Mouse (Mus musculus): Measurements from ENCODE around the gene Dupd1.
A peak's percentile ranks its signal among the peaks of the same experiment; 100 is the strongest.

Gene Dupd1

DNA sequence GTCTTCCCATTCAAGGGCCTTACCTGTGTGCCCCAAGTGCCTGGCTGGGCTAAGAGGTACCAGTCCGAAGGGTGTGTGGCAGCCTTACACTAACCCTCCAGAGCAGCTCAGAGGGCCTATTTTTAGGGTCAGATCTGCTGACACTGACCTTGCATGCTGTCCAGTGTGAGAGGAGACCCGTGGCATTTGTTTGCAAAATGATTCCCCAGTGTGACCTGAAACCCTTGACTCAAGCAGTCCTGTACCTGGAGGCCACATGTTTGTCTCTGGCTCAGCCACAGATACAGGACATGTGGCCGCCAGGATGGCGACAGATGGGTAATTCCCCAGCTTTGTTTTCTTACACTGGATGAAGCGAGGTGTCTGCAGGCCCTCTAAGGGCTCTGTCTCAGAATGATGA is at the start of gene Dupd1:
TSS of gene Dupd1 (minus strand) at position 91 of the 400 bp plus-strand sequence.
- DNase-seq (ENCODE audit: low spot score in 2 of 2), result no peak

- DNase-seq (ENCODE audit: low spot score in 2 of 2), result no peak
These were observed 49.4 kb upstream of the Dupd1 start for GRCm38 (mm10) chr14:21763736-21764135.

DNA sequence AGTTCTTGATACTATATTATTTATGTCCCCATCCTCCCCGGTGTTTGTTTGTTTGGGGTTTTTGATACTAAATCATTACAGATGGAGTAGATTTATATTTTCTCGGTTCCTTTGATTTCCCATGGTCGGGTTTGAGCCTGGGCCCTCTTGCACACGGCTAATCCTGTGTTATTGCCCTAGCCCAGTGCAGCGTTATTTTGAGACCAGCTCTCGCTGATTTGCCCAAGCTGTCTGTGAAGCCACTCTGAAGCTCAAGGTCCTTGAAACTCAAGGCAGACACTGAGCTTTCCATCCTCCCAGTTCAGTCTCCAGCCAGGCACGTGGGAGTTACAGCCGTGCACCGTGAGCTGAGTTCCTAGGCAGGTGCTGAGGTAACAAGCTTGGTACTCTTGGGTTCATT is 47.2 kb upstream of the Dupd1 start:
- no peak for DNase-seq (ENCODE audit: low spot score in 2 of 2)

- no peak for DNase-seq (ENCODE audit: low spot score in 2 of 2)
These were observed 39.0 kb upstream of the Dupd1 start for GRCm38 (mm10) chr14:21753367-21753766.

- DNase-seq (ENCODE audit: low spot score in 2 of 2), result no peak
These were observed 38.0 kb upstream of the Dupd1 start for GRCm38 (mm10) chr14:21752411-21752810.

DNA sequence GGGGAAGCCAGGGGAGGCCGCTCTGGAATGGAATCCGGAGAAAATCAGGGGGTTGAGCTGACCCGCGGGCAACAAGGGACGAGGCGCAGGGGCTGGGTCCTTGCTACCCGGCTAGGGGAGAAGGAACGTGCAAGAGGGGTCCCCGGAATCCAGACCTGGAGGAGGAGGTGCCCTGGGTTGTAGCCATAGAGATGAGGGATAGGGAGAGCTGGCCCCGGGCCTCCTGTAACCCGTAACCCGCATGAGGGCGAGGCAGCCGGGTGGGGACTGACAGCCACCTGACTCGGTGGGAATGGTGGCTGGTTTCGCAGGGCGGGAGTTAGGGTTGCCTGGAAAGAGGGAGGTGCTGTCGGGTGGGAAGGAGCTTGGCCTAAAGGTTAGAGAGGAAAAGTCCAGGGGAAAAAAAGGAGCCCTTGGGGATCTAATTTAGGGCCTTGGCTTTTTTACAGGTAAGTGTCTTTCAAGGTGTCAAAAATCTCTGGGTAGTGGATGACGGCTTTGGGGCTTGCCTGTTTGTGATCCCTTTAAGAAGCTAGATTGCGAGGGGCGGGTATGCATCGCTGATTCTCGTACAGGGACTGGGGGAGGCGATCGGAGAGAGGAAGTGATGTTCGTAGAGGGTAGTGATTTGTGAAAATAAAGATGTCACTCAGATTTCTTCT is 36.6 kb upstream of the Dupd1 start, which contains the start of gene Dusp13:
TSS of gene Dusp13 (minus strand) at position 301 of the 662 bp plus-strand sequence.
- DNase-seq (ENCODE audit: low spot score in 2 of 2), result peak; percentile 74

- peak; percentile 80 to 84 for DNase-seq (ENCODE audit: low spot score in 2 of 2)
These were observed 35.9 kb upstream of the Dupd1 start, which contains the start of gene Samd8 for GRCm38 (mm10) chr14:21750008-21750880. Samd8 (plus strand) TSS chr14:21750531.

GRCm38 (mm10) chr14:21748142-21748870 is 33.9 kb upstream of the Dupd1 start:
- peak in 1 of 2 experiments; percentile 52 for DNase-seq (ENCODE audit: low spot score in 2 of 2)

- no peak for DNase-seq (ENCODE audit: low spot score in 2 of 2)
These were observed 33.2 kb upstream of the Dupd1 start for GRCm38 (mm10) chr14:21747436-21748141.

DNA sequence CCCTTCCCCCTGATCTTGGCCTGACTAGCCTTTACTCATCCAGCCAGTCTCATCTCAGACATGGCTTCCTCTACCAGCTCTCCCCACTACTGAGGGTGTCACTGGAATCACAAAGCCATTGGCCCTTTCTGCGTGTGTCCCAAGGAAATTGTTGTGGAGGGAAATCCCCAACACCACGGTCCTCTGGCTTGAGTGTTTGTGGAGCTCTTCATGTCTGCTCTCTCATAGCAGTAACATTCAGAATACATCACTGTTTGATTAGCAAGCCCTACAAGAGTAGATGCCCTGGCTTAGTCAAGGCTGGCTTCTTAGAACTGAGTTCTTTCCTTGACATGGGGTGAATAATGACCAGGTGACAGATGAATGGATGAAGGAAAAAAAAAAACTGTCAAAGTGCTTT is 32.5 kb upstream of the Dupd1 start:
- DNase-seq (ENCODE audit: low spot score in 2 of 2), result no peak

DNA sequence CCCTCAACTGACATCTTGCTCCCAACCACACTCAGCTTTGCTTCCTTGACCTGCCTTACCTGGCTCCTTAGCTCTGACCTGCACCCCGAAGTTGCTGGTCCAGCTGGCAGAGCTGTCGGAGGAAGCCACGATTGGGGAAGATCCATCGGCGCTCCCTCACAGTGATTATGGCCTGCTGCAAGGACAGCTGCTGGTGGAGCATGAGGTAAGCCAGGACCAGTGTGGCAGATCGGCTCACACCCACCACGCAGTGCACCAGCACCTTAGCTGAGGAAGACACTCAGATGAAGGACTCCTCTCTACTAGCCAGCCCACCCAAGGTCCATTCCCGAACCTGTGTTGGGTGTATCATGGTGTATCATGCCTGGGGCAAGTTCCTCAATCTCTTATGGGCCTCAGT is 31.9 kb upstream of the Dupd1 start:
- DNase-seq (ENCODE audit: low spot score in 2 of 2), result no peak

GRCm38 (mm10) chr14:21745149-21745548 is 30.8 kb upstream of the Dupd1 start:
- DNase-seq (ENCODE audit: low spot score in 2 of 2), result no peak

GRCm38 (mm10) chr14:21744169-21744568 is 29.8 kb upstream of the Dupd1 start:
- DNase-seq (ENCODE audit: low spot score in 2 of 2), result no peak

DNA sequence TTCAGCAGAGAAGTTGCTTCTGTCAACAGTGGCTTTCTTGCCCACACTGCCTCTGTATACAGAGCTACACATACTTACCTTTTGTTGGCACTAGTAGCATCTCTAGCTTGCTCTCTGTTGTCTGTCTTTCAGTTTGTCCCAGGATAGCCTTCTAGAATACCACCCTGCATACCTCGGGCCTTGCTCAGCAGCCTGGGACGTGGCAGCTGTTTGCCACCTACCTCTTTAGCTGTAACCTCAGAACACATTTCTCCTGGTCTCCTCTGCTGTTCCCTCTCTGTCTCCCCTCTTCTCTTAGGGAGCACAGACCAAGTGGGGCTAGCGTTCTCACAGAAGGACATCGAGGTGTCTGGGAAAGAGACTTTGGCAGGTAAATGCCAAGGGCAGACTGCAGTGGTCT is 28.1 kb upstream of the Dupd1 start:
- DNase-seq (ENCODE audit: low spot score in 2 of 2), result no peak

DNA sequence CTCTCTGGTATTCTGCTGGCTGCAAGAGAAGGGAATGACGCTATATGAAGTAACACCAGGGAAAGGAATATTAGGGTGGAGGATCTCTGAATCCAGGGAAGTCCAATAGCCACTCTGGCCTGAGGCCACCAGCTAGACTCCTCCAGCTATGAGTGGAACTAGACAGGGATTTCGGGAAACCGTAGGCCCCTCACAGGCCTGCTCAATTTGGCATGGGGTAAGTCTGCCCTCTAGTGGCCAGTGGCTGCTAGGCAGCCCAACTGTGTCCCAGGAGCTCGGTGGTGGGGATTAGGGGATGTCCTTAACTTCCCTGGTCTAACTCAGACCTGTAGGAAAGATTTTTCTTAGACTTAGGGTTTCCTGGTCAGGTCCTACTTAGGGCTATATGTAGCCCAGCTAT is 27.4 kb upstream of the Dupd1 start:
- DNase-seq (ENCODE audit: low spot score in 2 of 2), result peak; percentile 87

DNA sequence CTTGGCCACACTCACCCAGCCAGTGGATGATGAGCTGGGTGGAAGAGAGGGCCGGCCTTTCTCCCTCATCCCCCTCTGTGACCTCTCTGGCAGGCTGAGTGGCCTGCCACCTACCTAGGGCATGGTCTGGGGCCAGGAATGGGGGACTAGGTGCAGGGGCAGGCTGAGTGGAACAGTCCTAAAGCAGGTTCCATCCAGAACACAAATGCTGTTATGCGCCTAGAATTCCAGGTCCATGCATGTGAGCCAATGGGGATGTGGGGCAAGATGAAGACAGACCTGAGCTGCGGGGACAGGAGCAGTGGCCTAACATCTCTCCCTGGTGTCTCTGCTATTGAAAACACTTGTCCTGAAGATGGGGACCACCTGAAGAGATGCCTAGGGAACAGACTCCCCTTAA is 26.9 kb upstream of the Dupd1 start:
- no peak for DNase-seq (ENCODE audit: low spot score in 2 of 2)

- no peak for DNase-seq (ENCODE audit: low spot score in 2 of 2)
These were observed 26.0 kb upstream of the Dupd1 start for GRCm38 (mm10) chr14:21740345-21740744.

- DNase-seq (ENCODE audit: low spot score in 2 of 2), result peak in 1 of 2 experiments; percentile 36
These were observed 18.9 kb upstream of the Dupd1 start for GRCm38 (mm10) chr14:21733131-21733905.

GRCm38 (mm10) chr14:21729936-21730335 is 15.6 kb upstream of the Dupd1 start:
- no peak for DNase-seq (ENCODE audit: low spot score in 2 of 2)

DNA sequence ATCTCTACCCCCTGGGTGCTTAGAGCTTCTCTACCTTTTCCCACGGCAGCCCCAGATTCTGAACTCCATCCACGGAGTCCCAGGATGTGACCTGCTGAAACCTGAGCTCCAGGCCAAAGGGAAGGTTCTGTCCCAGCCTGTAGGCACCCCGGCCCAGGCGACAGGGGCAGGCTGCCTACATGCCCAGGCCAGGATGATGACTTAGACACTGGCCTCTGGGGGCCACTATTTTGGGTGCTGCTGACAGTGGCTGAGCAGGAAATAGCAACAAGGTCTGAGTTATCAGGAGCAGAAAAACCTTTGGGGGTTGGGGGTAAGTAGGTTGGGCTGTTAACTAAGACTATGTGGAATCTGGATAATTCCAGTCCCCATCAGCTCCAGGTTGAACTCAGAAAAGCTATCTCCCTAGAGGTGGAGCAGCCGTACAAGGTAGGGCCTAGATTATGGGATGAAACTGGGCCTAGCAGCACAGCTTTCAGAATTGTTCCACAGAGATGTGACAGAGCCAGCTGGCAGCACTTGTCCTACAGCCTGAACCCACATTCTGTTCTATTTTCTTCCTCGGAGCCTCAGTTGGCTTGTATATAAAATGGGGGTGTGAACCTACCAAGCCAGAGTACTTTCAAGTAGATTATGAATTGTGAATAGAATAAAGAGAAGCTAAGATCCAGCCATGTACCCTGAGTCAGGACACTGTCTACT is 14.8 kb upstream of the Dupd1 start:
- DNase-seq (ENCODE audit: low spot score in 2 of 2), result peak; percentile 50 to 74

Data from frontal cortex, postnatal 36 days (tissue).